Mouse (Mus musculus) neutrophil, adult 5-6 weeks (primary cell): ENCODE measurements around the gene Cnot6l. TPM values are rescaled to one million over a fixed set of nuclear protein-coding genes. Genes with fewer than 3 reads are reported as not detected.

ENCODE experiments used
- ATAC-seq: fragments of 151-379, 151-347 bp; 2 replicates; pipeline ENCODE4 v1.8.0; 2017; ENCODE audit warnings: mild to moderate bottlenecking, moderate TSS enrichment; ENCODE audit not compliant: insufficient number of reproducible peaks, poor library complexity, low FRiP score, severe bottlenecking; ENCODE audit errors: extremely low read depth
- total RNA-seq: library from RNA; stranded (forward); fragments of 200-1000 nt; gene quantifications from 2 replicates; pipeline ENCODE4 v1.2.3, GENCODE M21; 2017

Cnot6l gene
- total RNA-seq, 1 experiment from 2014 or later: 135 TPM

- ATAC-seq: no peak
Observed at GRCm38 (mm10) chr5:96034101-96034500, 129.9 kb downstream of the Cnot6l start.

GRCm38 (mm10) chr5:96029821-96030220, 134.2 kb downstream of the Cnot6l start:
- ATAC-seq: no peak

Other genes starting within 250 kb of the Cnot6l start
- not detected in 2 replicates for gene Cxcl13, start 207.2 kb downstream of the Cnot6l start, total RNA-seq
- gene Mrpl1, start 45.3 kb upstream of the Cnot6l start, total RNA-seq: 29.1 and 30.8 TPM in 2 replicates
- gene Fras1, start 209.8 kb upstream of the Cnot6l start, total RNA-seq: not detected in 2 replicates